Comparison of ENCODE assay signal across 15 mouse cellular contexts in genomic region chr5:113348597-113348996, GRCm38 (mm10). TPM values are rescaled to one million over a fixed set of nuclear protein-coding genes. Genes with fewer than 3 reads are reported as not detected.
DNase-seq lines count a peak whose midpoint lies in the region; ATAC-seq and TF ChIP-seq lines count a peak whose summit lies in the region.
"Had no signal": no experiment of that assay in that cellular context is flagged by ENCODE, and none has a peak within 500 bp of the region (broad histone marks: within the 10 kb centered on the region; RNA-seq: fewer than 3 reads in every experiment).

No protein-coding gene starts in this region.

- H3K79me2 ChIP-seq in liver, adult 2 months (ENCODE audit: control insufficient read depth, insufficient read depth, low read length), result no peaks in the 10 kb centered on the region

- no peaks in the 10 kb centered on the region for H3K4me1 ChIP-seq in liver, adult 2 months (ENCODE audit: control insufficient read depth, insufficient read depth, low read length)
- no peaks in the 10 kb centered on the region for H3K4me1 ChIP-seq in liver, embryonic 12.5 days
- peaks cover 23% of the 10 kb centered on the region; the same call in 1 of the 2 replicates for H3K4me1 ChIP-seq in midbrain, embryonic 14.5 days (ENCODE audit: control insufficient read depth, insufficient read depth, low read length)
- H3K4me1 ChIP-seq: heart, embryonic 10.5 days had no signal

- no peak for ATAC-seq in liver, embryonic 12.5 days
- ATAC-seq in midbrain, embryonic 14.5 days (ENCODE audit: low FRiP score, low TSS enrichment), result no peak

- peak; percentile 29 for DNase-seq in gastrocnemius, postnatal 14 days
- no peak for DNase-seq in gastrocnemius, postnatal 10 days
- no peak for DNase-seq in liver, adult 2 months (ENCODE audit: extremely low read depth, low read depth, low spot score)
- peak; percentile 75 for DNase-seq in embryo, embryonic 10 days (ENCODE audit: low spot score)
- peak; percentile 38 for DNase-seq in midbrain, embryonic 14.5 days
- DNase-seq in lung, postnatal 4 days, result no peak
- no peak for DNase-seq in yolk sac, embryonic 10.5 days (ENCODE audit: low spot score)
- DNase-seq: adrenal gland, postnatal 25 days; right cerebral cortex, postnatal 4 days; thymus, postnatal 25 days had no signal

- WGBS in liver, adult 2 months, result 30% methylated on average over 13 of the region's 13 CpGs
- WGBS in liver, embryonic 12.5 days (ENCODE audit: insufficient replicate concordance), result 17% methylated on average over 13 of the region's 13 CpGs
- 13% methylated on average over 13 of the region's 13 CpGs for WGBS in midbrain, embryonic 14.5 days

- peaks cover 7% of the 10 kb centered on the region; the same call in 1 of the 2 replicates for H3K27me3 ChIP-seq in liver, adult 2 months (ENCODE audit: control insufficient read depth, insufficient read depth, low read length)
- H3K27me3 ChIP-seq in liver, embryonic 12.5 days (replicated peaks), result peaks cover 91% of the 10 kb centered on the region
- H3K27me3 ChIP-seq in midbrain, embryonic 14.5 days (ENCODE audit: control insufficient read depth, insufficient read depth, low read length), result peaks cover 61% of the 10 kb centered on the region

- no peak overlapping the region for H3K4me2 ChIP-seq in liver, embryonic 12.5 days
- H3K4me2 ChIP-seq in midbrain, embryonic 14.5 days (ENCODE audit: low read length), result no peak overlapping the region
- H3K4me2 ChIP-seq: embryonic facial prominence, embryonic 15.5 days had no signal

- no peaks in the 10 kb centered on the region for H3K36me3 ChIP-seq in liver, adult 2 months (ENCODE audit: control insufficient read depth, insufficient read depth, low read length)
- H3K36me3 ChIP-seq in liver, embryonic 12.5 days, result no peaks in the 10 kb centered on the region
- no peaks in the 10 kb centered on the region for H3K36me3 ChIP-seq in midbrain, embryonic 14.5 days (ENCODE audit: control insufficient read depth, insufficient read depth, low read length)
- H3K36me3 ChIP-seq: embryonic facial prominence, embryonic 15.5 days; G1E; heart, embryonic 10.5 days had no signal

- TF ChIP-seq CTCF in liver, adult 2 months (IDR thresholded peaks at IDR 0.05; ENCODE audit: low read depth, low read length), result peak; percentile 14; the same call in 1 of the 2 replicates

- no peaks in the 10 kb centered on the region for H3K9me3 ChIP-seq in liver, embryonic 12.5 days (replicated peaks)
- no peaks in the 10 kb centered on the region for H3K9me3 ChIP-seq in midbrain, embryonic 14.5 days (ENCODE audit: control insufficient read depth, low read length)
- H3K9me3 ChIP-seq: embryonic facial prominence, embryonic 15.5 days; heart, embryonic 10.5 days had no signal

- no peak overlapping the region for H3K9ac ChIP-seq in liver, adult 2 months (ENCODE audit: low read depth, low read length)
- no peak overlapping the region for H3K9ac ChIP-seq in liver, embryonic 12.5 days
- no peak overlapping the region for H3K9ac ChIP-seq in midbrain, embryonic 14.5 days (replicated peaks; ENCODE audit: low read length)
- H3K9ac ChIP-seq: embryonic facial prominence, embryonic 15.5 days; liver, embryonic 14.5 days had no signal

- intact Hi-C loops in gastrocnemius, postnatal 14 days (cut with DNase I; ENCODE audit: low total_unique reads), result no loop called here

- H3K27ac ChIP-seq in liver, adult 2 months (replicated peaks; ENCODE audit: insufficient read depth, low read depth, low read length), result no peak overlapping the region
- H3K27ac ChIP-seq in liver, embryonic 12.5 days, result no peak overlapping the region
- H3K27ac ChIP-seq in midbrain, embryonic 14.5 days (replicated peaks; ENCODE audit: low read depth, low read length), result no peak overlapping the region
- H3K27ac ChIP-seq: embryonic facial prominence, embryonic 15.5 days; heart, embryonic 10.5 days; liver, embryonic 14.5 days had no signal

- no peak for TF ChIP-seq POLR2A in liver, adult 2 months (IDR thresholded peaks at IDR 0.05; ENCODE audit: extremely low read depth, insufficient read depth, low read length)

- H3K4me3 ChIP-seq in liver, adult 2 months (ENCODE audit: insufficient read depth, low read depth, low read length), result no peak overlapping the region
- H3K4me3 ChIP-seq in liver, embryonic 12.5 days, result no peak overlapping the region
- no peak overlapping the region for H3K4me3 ChIP-seq in midbrain, embryonic 14.5 days (replicated peaks; ENCODE audit: low read depth, low read length)
- H3K4me3 ChIP-seq: embryonic facial prominence, embryonic 15.5 days; heart, embryonic 10.5 days had no signal

RNA-seq across cellular contexts. Expression of gene Aym1, which starts 8.5 kb away (rescaled TPM):
- not detected for total RNA-seq in gastrocnemius, postnatal 14 days (2021)
- not detected for total RNA-seq in gastrocnemius, postnatal 10 days (2021)
- total RNA-seq in liver, adult 2 months (2014; rRNA removed), result not detected in 2 replicates
- not detected in 2 replicates for polyA plus RNA-seq in liver, adult 2 months (2012; rRNA removed)
- not detected in 2 replicates for polyA plus RNA-seq in liver, embryonic 12.5 days (2016; fragmentation: Nextera tagmentation; extraction: Ambion mirVana)
- not detected in 2 replicates for polyA plus RNA-seq in midbrain, embryonic 14.5 days (2014; fragmentation: Nextera tagmentation; extraction: Ambion mirVana)
- total RNA-seq: adrenal gland, postnatal 25 days; G1E had no signal
- polyA plus RNA-seq: embryonic facial prominence, embryonic 15.5 days; G1E; heart, embryonic 10.5 days; liver, embryonic 14.5 days had no signal

RNA-seq across cellular contexts. Expression of gene Sgsm1, which starts 38.0 kb away (rescaled TPM):
- total RNA-seq in gastrocnemius, postnatal 14 days (2021), result under 1 TPM; 0.62 to 0.70 TPM
- total RNA-seq in gastrocnemius, postnatal 10 days (2021), result 1 to 10 TPM in 1 of 2 experiments, under 1 TPM in 1; 0.65 to 1.2 TPM
- 1.5 and 1.9 TPM in 2 replicates for total RNA-seq in liver, adult 2 months (2014; rRNA removed)
- 5.0 and 5.1 TPM in 2 replicates for polyA plus RNA-seq in liver, adult 2 months (2012; rRNA removed)
- 2.8 and 2.9 TPM in 2 replicates for polyA plus RNA-seq in liver, embryonic 12.5 days (2016; fragmentation: Nextera tagmentation; extraction: Ambion mirVana)
- polyA plus RNA-seq in midbrain, embryonic 14.5 days (2014; fragmentation: Nextera tagmentation; extraction: Ambion mirVana), result 15.2 and 15.6 TPM in 2 replicates
- polyA plus RNA-seq: G1E had no signal

Comparison
In these comparisons a context has a peak if more than half of its experiments do, and no peak if none do; other contexts are left out.
1. DNase-seq: peak in gastrocnemius, postnatal 14 days (single experiment), embryo, embryonic 10 days (single experiment) and midbrain, embryonic 14.5 days (single experiment); none in gastrocnemius, postnatal 10 days (single experiment), liver, adult 2 months (single experiment), lung, postnatal 4 days (0 of 2) and yolk sac, embryonic 10.5 days (single experiment).